Mouse (Mus musculus) left cerebral cortex, postnatal 14 days (tissue): Measurements from ENCODE around the gene Sptbn1. TPM values are rescaled to one million over a fixed set of nuclear protein-coding genes. Genes with fewer than 3 reads are reported as not detected.

Source experiments
- DNase-seq, 2 experiments: peaks; one replicate each; pipeline ENCODE4 v3.0.0; 2021 to 2022; ENCODE audit warnings: low spot score in 2 of 2, mixed read lengths in 1 of 2
- intact Hi-C: fragments of 180-260 bp; cut with DNase I; formaldehyde crosslinking; loops from one replicate; pipeline ENCODE4 v1.15.1; 2025
- long read RNA-seq, 2 experiments: library from polyadenylated mRNA; stranded (forward); transcript quantifications; one replicate each; pipeline ENCODE4 v2.0.0; 2021
- total RNA-seq, 2 experiments: library from RNA; stranded (reverse); gene quantifications; 2 replicates each; pipeline ENCODE4 v1.2.3; 2021

Sptbn1 gene
- 100 to 1,000 TPM; 711 to 761 TPM for total RNA-seq
- long read RNA-seq, experiment 1, full-length matches to known transcripts, result 32 of 196 reads
- long read RNA-seq, experiment 1, partial matches to known transcripts, result 130 of 196 reads
- long read RNA-seq, experiment 1, other reads (novel, unspliced or antisense), result 34 of 196 reads
- long read RNA-seq, experiment 2, full-length matches to known transcripts, result 34 of 167 reads
- long read RNA-seq, experiment 2, partial matches to known transcripts, result 109 of 167 reads
- long read RNA-seq, experiment 2, other reads (novel, unspliced or antisense), result 24 of 167 reads

DNA sequence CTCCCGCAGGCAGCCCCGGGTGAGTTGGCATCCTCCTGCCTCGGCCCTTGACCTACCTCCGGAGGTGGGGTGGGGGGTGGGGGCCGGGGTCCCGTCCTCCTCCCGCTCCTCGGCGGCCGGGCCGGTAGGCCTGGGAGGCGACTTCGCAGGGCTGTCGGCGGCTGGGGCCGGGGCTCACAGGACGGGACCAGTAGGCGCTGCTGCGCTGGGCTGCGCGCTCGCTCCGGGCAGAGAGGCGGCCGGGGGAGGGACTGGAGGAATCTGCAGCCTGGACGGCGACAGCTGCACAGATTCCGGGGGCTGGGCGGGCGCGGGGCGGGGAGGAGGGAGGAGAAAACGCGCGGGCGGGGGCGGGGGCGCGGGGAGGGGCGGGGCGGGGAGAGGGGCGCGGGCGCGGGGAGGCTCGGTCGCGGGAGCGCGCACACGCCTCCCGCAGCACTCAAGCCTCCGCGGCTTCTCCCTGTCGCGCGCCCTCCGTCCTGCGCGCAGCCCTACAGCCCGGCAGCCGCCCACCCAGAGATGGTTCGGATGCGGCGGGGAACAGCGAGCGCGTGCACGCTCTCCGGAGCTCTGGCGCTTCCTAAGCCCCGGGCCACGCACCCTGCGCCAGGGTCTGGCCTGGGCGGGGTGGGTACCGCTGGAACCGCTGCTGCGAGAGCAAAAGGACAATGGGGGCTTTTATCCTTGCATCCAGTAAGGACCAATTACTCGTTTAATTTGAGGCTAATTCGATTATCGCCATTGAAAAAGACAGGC lies at the start of gene Sptbn1:
Gene Sptbn1 (minus strand): TSS at position 284 of the 756 bp plus-strand sequence.
- intact Hi-C loops, result loop anchor here (2.0 to 10.0 kb wide), 3 partner anchors 113 to 381 kb away; partner anchors contain the start of genes 4930505A04Rik and Acyp2
- peak; percentile 87 to 88 for DNase-seq

DNA sequence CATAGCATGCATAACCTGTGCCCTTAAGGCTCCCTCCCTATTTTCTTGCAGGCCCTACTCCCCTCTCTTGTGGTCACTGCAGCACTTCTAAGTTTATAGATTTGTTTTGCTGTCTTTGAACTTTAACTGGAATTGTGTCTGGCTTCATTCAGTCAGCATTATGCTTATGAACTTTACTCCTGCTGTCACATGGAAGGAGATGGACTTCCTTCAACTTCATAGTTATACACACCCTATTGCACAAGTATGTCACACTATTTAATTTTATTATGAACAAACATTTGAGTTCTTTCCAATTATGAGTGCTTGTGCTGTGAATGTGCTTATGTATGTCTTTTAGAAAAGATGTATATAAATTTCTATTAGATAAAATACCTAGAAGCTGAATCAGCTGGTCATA lies 26.3 kb upstream of the Sptbn1 start:
- no peak for DNase-seq
- intact Hi-C loops, result loop anchor here (10.0 kb wide), 1 partner anchor 71 kb away; no protein-coding TSS in a partner anchor

DNA sequence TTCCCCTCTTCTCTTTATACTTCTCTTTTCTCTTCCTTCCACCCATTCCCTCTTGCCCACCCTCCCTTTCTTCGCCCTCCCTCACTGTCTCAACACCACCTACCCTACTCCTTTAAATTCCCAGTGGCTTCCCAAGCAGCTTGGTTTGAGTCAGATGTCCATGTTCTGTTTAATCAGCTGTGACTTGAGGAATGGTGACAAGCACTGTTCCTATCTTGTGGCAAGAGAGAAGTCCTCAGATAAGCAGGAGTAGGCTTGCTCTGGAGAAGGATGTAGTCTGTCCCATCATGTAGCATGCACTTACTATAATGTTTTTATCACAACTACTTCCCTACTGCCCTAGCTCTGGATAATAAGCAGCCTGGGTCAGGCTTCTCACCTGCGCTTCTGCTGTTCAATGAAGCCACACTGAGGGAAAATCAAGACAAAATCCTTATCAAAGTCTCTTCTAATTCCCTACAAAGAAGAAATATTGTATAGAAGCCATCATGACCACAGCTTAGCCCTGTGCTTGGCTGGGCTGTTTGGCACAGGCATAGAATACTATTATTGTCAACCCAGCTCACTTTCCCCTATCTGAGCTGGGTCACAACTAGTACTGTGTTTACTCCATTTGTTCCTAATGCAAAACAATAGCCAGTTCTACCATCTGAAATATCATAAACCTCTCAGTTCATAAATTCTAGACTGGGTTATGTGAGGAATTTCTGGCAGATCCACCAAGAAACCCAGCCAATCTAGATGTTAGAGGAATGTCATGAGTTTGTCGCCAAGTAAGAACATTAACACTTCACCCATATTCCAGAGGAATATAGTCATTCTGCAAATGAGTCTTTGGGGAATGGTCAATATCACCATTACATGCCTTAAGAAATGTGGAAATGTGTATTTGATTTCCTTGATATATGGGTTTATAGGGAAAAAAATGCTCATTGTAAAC lies 24.5 kb upstream of the Sptbn1 start:
- intact Hi-C loops, result loop anchor here (10.0 kb wide), 1 partner anchor 72 kb away; no protein-coding TSS in a partner anchor
- no peak for DNase-seq

DNA sequence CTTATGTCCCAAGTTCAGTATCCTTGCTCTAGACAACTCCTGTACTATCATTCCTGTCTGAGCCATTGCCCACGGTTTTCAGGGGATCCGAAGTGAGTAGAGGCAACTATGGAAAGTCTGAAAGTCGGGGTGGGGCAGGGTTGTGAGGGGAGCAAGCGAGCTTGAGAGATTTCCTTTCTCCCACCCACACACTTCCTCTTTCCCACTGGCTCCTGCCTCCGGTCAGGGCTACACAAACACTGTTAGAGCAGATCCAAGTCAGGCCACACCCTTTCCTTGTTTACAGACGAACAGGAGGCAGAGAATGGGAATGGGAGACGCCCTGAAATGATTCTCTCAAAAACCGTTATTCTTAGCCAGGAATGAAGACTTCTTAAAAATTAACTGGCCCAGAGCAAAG lies 23.2 kb upstream of the Sptbn1 start:
- intact Hi-C loops, result loop anchor here (10.0 kb wide), 1 partner anchor 74 kb away; no protein-coding TSS in a partner anchor
- no peak for DNase-seq

- peak in 1 of 2 experiments; percentile 29 for DNase-seq
- intact Hi-C loops, result loop anchor here (10.0 kb wide), 1 partner anchor 75 kb away; no protein-coding TSS in a partner anchor
Observed at GRCm38 (mm10) chr11:30289470-30290431, 21.8 kb upstream of the Sptbn1 start.

DNA sequence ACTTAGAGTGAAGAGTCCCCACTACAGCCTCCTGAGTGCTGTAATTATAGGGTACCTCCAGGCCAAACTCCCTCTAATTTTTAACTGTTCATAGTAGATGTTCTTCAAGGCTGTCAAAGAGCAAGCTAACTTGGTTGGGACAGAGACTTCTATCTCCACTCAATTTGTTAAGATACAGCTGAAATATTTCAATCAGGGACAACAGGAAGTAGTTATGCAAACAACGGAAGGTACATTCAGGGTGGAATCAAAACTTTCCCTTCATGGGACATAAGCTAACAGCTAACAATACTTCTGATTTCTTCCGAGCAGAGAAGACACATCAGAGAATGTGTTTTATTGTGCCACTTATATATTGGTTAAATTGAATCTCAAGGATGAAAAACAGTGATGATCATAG lies 20.1 kb upstream of the Sptbn1 start:
- no peak for DNase-seq
- intact Hi-C loops, result no loop called here

DNA sequence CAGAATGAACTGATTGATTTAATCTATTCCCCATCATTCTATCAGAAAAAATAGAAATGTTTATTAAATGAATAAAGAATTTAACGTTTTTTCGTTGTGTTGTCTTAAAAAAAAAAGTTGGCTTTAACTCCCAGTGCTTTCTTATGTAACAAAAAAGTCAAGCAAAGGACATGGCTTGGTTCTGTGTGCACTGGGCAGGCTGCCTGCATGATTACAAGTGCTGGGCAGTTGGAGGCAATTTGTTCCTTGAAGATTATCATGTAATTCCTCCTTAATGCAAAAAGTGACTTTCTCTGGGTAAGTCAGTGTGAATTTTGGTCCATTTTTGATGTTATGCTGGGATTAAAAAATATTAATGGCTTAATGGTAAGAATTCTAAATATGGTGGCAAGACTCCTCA lies 15.7 kb upstream of the Sptbn1 start:
- intact Hi-C loops, result no loop called here
- no peak for DNase-seq

DNA sequence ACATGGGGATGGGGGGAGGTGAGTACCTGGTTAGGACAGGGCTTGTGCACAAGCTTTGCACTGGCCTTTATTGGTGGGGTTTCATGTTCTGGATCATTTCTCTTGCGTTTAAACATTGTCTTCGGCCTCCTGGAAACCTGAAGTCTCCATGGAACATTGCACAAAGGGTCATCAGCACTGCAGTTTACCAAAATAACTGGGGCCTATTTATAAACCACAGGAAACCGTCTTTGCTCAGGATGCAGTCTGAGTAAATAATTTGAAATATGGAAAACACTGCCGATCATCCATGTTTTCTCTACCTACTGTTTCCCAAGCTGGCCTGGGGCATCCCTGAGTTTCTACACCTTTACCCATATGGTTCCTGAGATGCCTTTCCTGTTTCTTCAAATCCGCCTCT lies 13.1 kb upstream of the Sptbn1 start:
- intact Hi-C loops, result no loop called here
- DNase-seq, result no peak

DNA sequence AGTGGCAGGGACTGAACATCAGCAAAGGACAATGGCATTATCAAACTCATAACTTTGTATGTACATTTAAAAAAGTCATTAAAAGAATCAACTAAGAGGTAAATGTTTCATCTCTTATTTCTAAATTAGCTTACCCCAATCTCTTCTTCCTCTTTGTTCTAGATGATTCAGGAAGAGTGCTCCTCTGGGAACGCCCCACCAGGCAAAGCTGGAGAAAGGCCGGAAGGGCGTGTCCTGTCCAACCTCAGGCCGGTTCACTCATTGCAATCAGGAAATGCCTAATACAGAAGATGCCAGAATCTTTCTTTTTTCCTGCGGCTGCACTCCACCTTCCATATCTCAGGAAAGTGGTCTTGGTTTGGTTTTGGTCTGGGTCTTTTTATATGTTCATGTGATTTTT lies 11.3 kb upstream of the Sptbn1 start:
- no peak for DNase-seq
- intact Hi-C loops, result no loop called here

- intact Hi-C loops, result no loop called here
- DNase-seq, result no peak
Observed at GRCm38 (mm10) chr11:30275436-30276031, 7.6 kb upstream of the Sptbn1 start.

DNA sequence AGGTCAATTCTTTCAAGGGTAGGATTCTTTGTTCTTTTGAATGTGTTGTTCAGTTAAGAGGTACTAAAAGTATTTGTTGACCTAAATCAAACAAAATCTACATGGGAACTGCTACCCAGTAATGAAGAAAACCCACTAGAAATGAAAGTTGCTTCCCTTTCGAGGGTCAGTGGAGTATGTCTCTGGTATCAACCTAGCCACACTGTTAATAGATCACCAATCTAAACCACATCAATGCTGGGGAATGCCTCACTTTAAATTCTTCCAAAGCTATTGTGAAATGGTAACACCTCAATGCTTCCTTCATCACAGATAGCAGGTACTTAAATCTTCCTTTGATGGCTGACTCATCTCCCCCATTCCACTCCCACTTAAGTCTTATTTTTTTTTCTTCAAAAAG lies 1.5 kb upstream of the Sptbn1 start:
- intact Hi-C loops, result loop anchor here (2.0 to 10.0 kb wide), 3 partner anchors 115 to 379 kb away; partner anchors contain the start of genes 4930505A04Rik and Acyp2

GRCm38 (mm10) chr11:30268648-30269375 lies 837 bp upstream of the Sptbn1 start:
- DNase-seq, result peak; percentile 19 to 28
- intact Hi-C loops, result loop anchor here (2.0 to 10.0 kb wide), 3 partner anchors 114 to 380 kb away; partner anchors contain the start of genes 4930505A04Rik and Acyp2

More for the DNA sequence above, 1.5 kb upstream of the Sptbn1 start:
- DNase-seq, result no peak

GRCm38 (mm10) chr11:30267036-30267891 lies 711 bp downstream of the Sptbn1 start:
- peak; percentile 71 to 85 for DNase-seq
- intact Hi-C loops, result loop anchor here (10.0 kb wide), 2 partner anchors 112 to 208 kb away; partner anchors contain the start of gene 4930505A04Rik

DNA sequence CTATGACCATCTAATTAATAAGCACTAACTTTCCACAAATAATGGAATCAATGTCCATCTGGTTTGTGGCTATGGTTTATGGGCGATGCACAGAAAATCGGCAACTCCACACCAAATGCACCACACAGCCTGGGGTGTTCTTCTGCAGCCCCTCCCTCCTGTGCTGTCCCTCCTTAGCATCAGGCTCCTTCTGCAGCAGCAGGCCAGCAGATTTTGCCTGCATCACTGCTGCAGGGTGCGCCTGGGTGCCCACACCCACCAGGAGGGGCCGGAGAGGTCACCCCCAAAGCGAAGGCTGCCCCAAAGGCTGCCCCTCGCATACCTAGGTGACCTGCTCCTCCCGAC lies 1.3 kb downstream of the Sptbn1 start:
- intact Hi-C loops, result loop anchor here (10.0 kb wide), 2 partner anchors 112 to 208 kb away; partner anchors contain the start of gene 4930505A04Rik
- DNase-seq, result no peak

DNA sequence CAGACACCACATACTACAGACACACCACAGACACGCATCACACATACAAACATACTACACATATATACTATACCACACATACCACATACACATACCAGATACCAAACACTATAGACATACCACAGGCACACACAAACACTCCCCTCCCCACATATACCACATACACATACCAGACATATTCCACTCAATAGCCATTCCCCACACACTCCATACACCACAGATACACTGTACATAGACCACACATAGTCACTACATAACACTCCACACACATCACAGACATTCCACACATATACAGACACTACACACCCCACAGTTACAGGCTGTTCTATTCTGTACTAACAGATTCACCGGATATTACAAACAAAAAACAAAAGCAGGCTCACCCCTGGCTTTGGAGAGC lies 2.3 kb downstream of the Sptbn1 start:
- intact Hi-C loops, result loop anchor here (10.0 kb wide), 2 partner anchors 111 to 209 kb away; partner anchors contain the start of gene 4930505A04Rik

GRCm38 (mm10) chr11:30263627-30264026 lies 4.3 kb downstream of the Sptbn1 start:
- intact Hi-C loops, result loop anchor here (10.0 kb wide), 2 partner anchors 109 to 211 kb away; partner anchors contain the start of gene 4930505A04Rik
- DNase-seq, result no peak

More for the DNA sequence above, 2.3 kb downstream of the Sptbn1 start:
- no peak for DNase-seq
